Mouse (Mus musculus): ENCODE results near the gene Gm49378. TPM values are rescaled to one million over a fixed set of nuclear protein-coding genes. Genes with fewer than 3 reads are reported as not detected.

Gm49378 gene
- polyA plus RNA-seq, 2 experiments = 2.0 to 2.9 TPM

DNA sequence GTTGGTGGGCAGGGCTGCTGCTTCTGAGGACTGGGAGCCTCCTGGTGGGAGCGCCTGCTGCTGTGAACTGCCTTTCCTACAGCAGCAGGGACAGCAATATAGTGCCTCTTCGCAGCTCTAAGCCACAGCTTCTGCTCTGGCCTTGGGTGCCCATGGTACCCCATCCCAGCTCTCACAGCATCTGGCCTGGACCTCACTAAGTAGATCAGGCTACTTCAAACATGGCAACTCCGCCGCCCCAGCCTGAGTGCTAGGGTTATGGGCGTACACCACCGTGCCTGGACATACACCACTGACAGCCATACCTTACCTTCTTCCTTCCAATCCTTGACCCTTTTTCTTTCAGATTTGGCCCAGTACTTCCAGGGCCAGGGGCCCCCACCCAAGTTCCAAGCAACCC is 29.4 kb downstream of the Gm49378 start:
- Histone ChIP-seq H3K4me3 (ENCODE audit: insufficient read depth in 1 of 2, low read depth in 2 of 2, low read length in 2 of 2) (no peak overlapping the region), H3K27me3 (ENCODE audit: control insufficient read depth, insufficient read depth, low read length) (no peaks in the 10 kb centered on the region), H3K9ac (replicated peaks) (no peak overlapping the region), H3K9me3 (ENCODE audit: control insufficient read depth, low read length) (no peaks in the 10 kb centered on the region), H3K36me3 (replicated peaks; ENCODE audit: control insufficient read depth, insufficient read depth, low read depth) (peaks cover 44% of the 10 kb centered on the region), H3K27ac (no peak overlapping the region), H3K4me1 (replicated peaks; ENCODE audit: control insufficient read depth in 2 of 2, insufficient read depth in 2 of 2, low read length in 1 of 2) (peaks cover 12 to 23% of the 10 kb centered on the region in 2 experiments), H3K4me2 (ENCODE audit: low read depth) (no peak overlapping the region)
- DNase-seq (ENCODE audit: low read depth in 3 of 3, low spot score in 3 of 3) = no peak
- whole genome bisulfite sequencing (ENCODE audit: insufficient replicate concordance) = 77% methylated on average over 6 of the region's 6 CpGs
- TF ChIP-seq EP300 (IDR thresholded peaks at IDR 0.05; ENCODE audit: low read depth) (no peak), CTCF (IDR thresholded peaks at IDR 0.05; ENCODE audit: low read depth) (no peak)
- ATAC-seq (ENCODE audit: insufficient read depth) = no peak

DNA sequence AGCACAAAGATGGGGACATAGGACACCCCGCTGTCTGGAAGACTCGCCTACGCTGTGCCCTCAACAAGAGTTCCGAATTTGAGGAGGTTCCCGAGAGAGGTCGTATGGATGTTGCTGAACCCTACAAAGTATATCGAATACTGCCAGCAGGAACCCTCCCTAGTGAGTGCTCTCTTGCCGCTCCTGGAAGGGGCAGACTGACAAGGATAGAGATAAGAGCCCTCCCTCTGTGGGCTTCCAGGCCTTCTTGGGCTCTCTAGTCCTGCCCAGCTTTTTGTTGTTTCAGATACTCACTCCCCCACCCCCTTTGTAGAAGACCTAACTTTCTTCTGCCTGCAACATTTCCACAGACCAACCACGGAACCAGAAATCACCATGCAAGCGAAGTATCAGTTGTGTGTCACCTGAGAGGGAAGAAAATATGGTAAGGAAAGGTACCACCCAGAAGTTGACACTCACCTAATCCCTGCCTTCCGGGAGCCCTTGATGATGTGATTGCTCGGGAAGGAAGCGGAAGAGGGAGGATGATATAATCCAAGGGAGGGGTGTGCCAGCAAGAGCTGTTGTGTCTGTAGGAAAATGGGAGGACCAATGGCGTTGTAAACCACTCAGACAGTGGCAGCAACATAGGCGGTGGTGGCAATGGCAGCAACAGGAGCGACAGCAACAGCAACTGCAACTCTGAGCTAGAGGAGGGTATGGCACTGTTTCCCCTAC is 31.8 kb downstream of the Gm49378 start:
- ATAC-seq (ENCODE audit: insufficient read depth) (no peak), DNase-seq (ENCODE audit: low read depth in 3 of 3, low spot score in 3 of 3) (no peak)
- Histone ChIP-seq H3K4me1 (replicated peaks; ENCODE audit: control insufficient read depth in 2 of 2, insufficient read depth in 2 of 2, low read length in 1 of 2) (peaks cover 12 to 28% of the 10 kb centered on the region in 2 experiments), H3K9ac (replicated peaks) (peak overlapping the region; percentile 43), H3K36me3 (replicated peaks; ENCODE audit: control insufficient read depth, insufficient read depth, low read depth) (peaks cover 62% of the 10 kb centered on the region), H3K9me3 (ENCODE audit: control insufficient read depth, low read length) (no peaks in the 10 kb centered on the region), H3K4me2 (ENCODE audit: low read depth) (peak overlapping the region; percentile 95), H3K27me3 (ENCODE audit: control insufficient read depth, insufficient read depth, low read length) (no peaks in the 10 kb centered on the region), H3K4me3 (ENCODE audit: insufficient read depth in 1 of 2, low read depth in 2 of 2, low read length in 2 of 2) (peak overlapping the region; percentile 35 to 76), H3K27ac (peak overlapping the region; percentile 39)
- TF ChIP-seq EP300 (IDR thresholded peaks at IDR 0.05; ENCODE audit: low read depth) (no peak), CTCF (IDR thresholded peaks at IDR 0.05; ENCODE audit: low read depth) (no peak)
- WGBS (ENCODE audit: insufficient replicate concordance) = 67% methylated on average over 16 of the region's 16 CpGs

DNA sequence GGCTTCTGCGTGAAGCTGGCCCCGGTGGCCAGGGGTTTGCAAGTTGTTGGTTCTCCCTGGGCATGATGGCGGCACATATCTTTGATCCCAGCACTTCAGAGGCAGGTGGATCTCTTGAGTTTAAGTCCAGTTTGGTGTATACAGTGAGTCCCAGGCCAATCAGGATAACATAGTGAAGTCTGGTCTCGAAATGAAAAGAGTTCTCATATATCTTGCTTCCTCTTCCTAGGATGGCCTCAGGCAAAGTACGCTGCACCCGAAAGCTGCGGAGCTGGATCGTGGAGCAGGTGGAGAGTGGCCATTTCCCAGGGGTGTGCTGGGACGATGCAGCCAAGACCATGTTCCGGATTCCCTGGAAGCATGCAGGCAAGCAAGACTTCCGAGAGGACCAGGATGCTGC is 32.9 kb downstream of the Gm49378 start:
- TF ChIP-seq EP300 (IDR thresholded peaks at IDR 0.05; ENCODE audit: low read depth) (no peak), CTCF (IDR thresholded peaks at IDR 0.05; ENCODE audit: low read depth) (no peak)
- peaks cover 12 to 28% of the 10 kb centered on the region in 2 experiments for H3K4me1 ChIP-seq (replicated peaks; ENCODE audit: control insufficient read depth in 2 of 2, insufficient read depth in 2 of 2, low read length in 1 of 2)
- peak overlapping the region; percentile 95 for H3K4me2 ChIP-seq (ENCODE audit: low read depth)
- DNase-seq (ENCODE audit: low read depth in 3 of 3, low spot score in 3 of 3) (no peak), ATAC-seq (ENCODE audit: insufficient read depth) (no peak)
- H3K36me3 ChIP-seq (replicated peaks; ENCODE audit: control insufficient read depth, insufficient read depth, low read depth) = peaks cover 72% of the 10 kb centered on the region
- WGBS (ENCODE audit: insufficient replicate concordance) = 83% methylated on average over 11 of the region's 11 CpGs
- H3K9ac ChIP-seq (replicated peaks) = peak overlapping the region; percentile 91
- H3K27ac ChIP-seq = peak overlapping the region; percentile 96
- no peaks in the 10 kb centered on the region for H3K9me3 ChIP-seq (ENCODE audit: control insufficient read depth, low read length)
- H3K27me3 ChIP-seq (ENCODE audit: control insufficient read depth, insufficient read depth, low read length) = no peaks in the 10 kb centered on the region
- H3K4me3 ChIP-seq (ENCODE audit: insufficient read depth in 1 of 2, low read depth in 2 of 2, low read length in 2 of 2) = peak overlapping the region; percentile 64 to 76

DNA sequence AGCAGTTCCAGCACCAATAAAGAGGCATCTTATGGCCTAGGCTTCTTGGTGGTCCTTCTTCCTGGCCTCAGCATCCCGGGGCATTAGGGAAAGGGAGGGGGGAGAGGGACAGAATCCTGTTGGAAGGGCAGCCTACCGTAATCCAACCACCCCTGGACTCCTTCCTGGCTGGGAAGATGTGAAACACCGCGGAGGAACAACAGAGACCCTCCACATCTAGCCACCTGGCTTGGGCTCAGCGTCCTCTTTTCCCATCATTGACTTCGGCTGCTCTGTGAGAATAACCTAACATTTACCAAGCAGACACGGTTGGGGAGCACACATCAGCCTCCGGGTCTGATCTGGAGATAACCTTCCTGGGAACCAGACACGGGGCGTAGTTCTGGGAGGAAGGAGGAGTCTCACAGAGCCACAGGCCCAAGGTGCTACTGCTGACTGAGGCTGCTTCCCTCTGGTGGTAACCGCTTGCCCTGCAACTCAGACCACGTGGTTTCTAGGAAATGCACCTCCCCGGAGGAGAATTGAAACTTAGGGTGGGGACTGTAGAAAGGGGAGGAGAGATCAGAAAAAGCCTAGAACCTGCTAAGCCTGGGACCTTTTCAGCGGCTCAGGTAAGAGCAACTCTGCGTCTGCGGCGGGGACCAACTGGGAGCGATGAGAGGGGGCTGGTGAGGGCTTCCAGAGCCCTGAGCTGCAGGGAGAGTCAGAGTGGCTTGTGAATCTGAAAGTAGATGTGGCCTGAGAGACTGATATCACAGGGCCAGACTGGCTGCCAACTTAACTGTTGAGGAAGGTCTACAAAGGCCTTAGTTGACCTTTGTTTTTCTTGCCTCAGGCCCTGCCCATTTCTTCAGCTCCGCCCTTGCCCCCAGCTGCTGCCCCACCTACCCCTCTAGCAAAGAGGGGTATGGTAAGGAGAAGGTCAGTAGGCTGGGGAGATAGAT is 33.8 kb downstream of the Gm49378 start:
- TF ChIP-seq EP300 (IDR thresholded peaks at IDR 0.05; ENCODE audit: low read depth) = peak; percentile 61
- TF ChIP-seq CTCF (IDR thresholded peaks at IDR 0.05; ENCODE audit: low read depth) = peak; percentile 99
- H3K4me1 ChIP-seq (replicated peaks; ENCODE audit: control insufficient read depth in 2 of 2, insufficient read depth in 2 of 2, low read length in 1 of 2) = peaks cover 12 to 28% of the 10 kb centered on the region in 2 experiments

DNA sequence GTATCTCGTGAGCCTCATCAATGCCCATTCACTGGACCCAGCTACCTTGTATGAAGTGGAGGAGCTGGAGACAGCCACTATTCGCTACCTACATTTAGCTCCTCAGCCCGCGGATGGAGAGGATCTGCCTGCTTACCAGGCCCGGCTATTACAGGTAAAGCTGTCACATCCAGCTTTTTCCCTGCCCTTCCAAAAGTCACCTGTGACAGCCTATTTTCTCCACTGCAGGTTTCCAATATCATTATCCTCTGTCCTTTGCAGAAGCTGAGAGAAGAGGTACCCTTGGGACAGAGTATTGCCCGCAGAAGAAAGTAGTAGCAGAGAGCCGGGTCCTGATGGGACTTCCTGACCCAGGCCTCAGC is 34.4 kb downstream of the Gm49378 start, which contains the start of gene Irf9:
Gene Irf9, plus strand, starts transcription at position 301 of the 362 bp plus-strand sequence.
- Histone ChIP-seq H3K27ac (peak within 1 kb of the TSS; percentile 96), H3K9me3 (ENCODE audit: control insufficient read depth, low read length) (no peaks in the 10 kb centered on the region), H3K4me3 (ENCODE audit: insufficient read depth in 1 of 2, low read depth in 2 of 2, low read length in 2 of 2) (peak within 1 kb of the TSS; percentile 64 to 76), H3K27me3 (ENCODE audit: control insufficient read depth, insufficient read depth, low read length) (no peaks in the 10 kb centered on the region), H3K4me1 (replicated peaks; ENCODE audit: control insufficient read depth in 2 of 2, insufficient read depth in 2 of 2, low read length in 1 of 2) (peaks cover 12 to 28% of the 10 kb centered on the region in 2 experiments), H3K4me2 (ENCODE audit: low read depth) (peak within 1 kb of the TSS; percentile 95), H3K36me3 (replicated peaks; ENCODE audit: control insufficient read depth, insufficient read depth, low read depth) (peaks cover 73% of the 10 kb centered on the region), H3K9ac (replicated peaks) (peak within 1 kb of the TSS; percentile 91)
- TF ChIP-seq EP300 (IDR thresholded peaks at IDR 0.05; ENCODE audit: low read depth) (no peak), CTCF (IDR thresholded peaks at IDR 0.05; ENCODE audit: low read depth) (no peak)
- ATAC-seq (ENCODE audit: insufficient read depth) = no peak
- DNase-seq (ENCODE audit: low read depth in 3 of 3, low spot score in 3 of 3) = no peak
- WGBS (ENCODE audit: insufficient replicate concordance) = 79% methylated on average over 7 of the region's 7 CpGs

More for the DNA sequence above, 33.8 kb downstream of the Gm49378 start:
- ATAC-seq (ENCODE audit: insufficient read depth) (peak; percentile 95), DNase-seq (ENCODE audit: low read depth in 3 of 3, low spot score in 3 of 3) (peak; percentile 93 to 97 (median 95))
- Histone ChIP-seq H3K27me3 (ENCODE audit: control insufficient read depth, insufficient read depth, low read length) (no peaks in the 10 kb centered on the region), H3K27ac (peak overlapping the region; percentile 96), H3K9me3 (ENCODE audit: control insufficient read depth, low read length) (no peaks in the 10 kb centered on the region), H3K9ac (replicated peaks) (peak overlapping the region; percentile 91), H3K36me3 (replicated peaks; ENCODE audit: control insufficient read depth, insufficient read depth, low read depth) (peaks cover 72% of the 10 kb centered on the region), H3K4me3 (ENCODE audit: insufficient read depth in 1 of 2, low read depth in 2 of 2, low read length in 2 of 2) (peak overlapping the region; percentile 64 to 76), H3K4me2 (ENCODE audit: low read depth) (peak overlapping the region; percentile 95)
- 10% methylated on average over 19 of the region's 19 CpGs for WGBS (ENCODE audit: insufficient replicate concordance)
